Mouse (Mus musculus): Measurements from ENCODE around the gene Zfp735. TPM values are rescaled to one million over a fixed set of nuclear protein-coding genes. Genes with fewer than 3 reads are reported as not detected.

Gene Zfp735
- not detected for total RNA-seq (2021)

- intact Hi-C loops (cut with DNase I) = no loop called here
- DNase-seq (ENCODE audit: low spot score in 2 of 2) = no peak
These were observed at the start of gene Zfp735 for GRCm38 (mm10) chr11:73688478-73688877. TSS of gene Zfp735 (plus strand) at chr11:73688778.

GRCm38 (mm10) chr11:73759115-73759514, 70.5 kb downstream of the Zfp735 start:
- intact Hi-C loops (cut with DNase I) = no loop called here
- no peak for DNase-seq (ENCODE audit: low spot score in 2 of 2)

Other genes with a start within 250 kb of the Zfp735 start
- gene Olfr380, start 231.3 kb upstream of the Zfp735 start, total RNA-seq (2021) = not detected
- not detected for gene Olfr381, start 197.2 kb upstream of the Zfp735 start, total RNA-seq (2021)
- gene Olfr382, start 171.6 kb upstream of the Zfp735 start, total RNA-seq (2021) = not detected
- gene Olfr385, start 95.8 kb upstream of the Zfp735 start, total RNA-seq (2021) = not detected
- gene Olfr384, start 90.2 kb upstream of the Zfp735 start, total RNA-seq (2021) = not detected
- gene Olfr389, start 91.9 kb downstream of the Zfp735 start, total RNA-seq (2021) = not detected
- not detected for gene Olfr390, start 94.2 kb downstream of the Zfp735 start, total RNA-seq (2021)
- not detected for gene Olfr391-ps, start 114.3 kb downstream of the Zfp735 start, total RNA-seq (2021)
- not detected for gene Olfr392, start 128.3 kb downstream of the Zfp735 start, total RNA-seq (2021)
- not detected for gene Olfr393, start 162.7 kb downstream of the Zfp735 start, total RNA-seq (2021)
- gene Olfr394, start 202.0 kb downstream of the Zfp735 start, total RNA-seq (2021) = not detected
- gene Olfr395, start 220.5 kb downstream of the Zfp735 start, total RNA-seq (2021) = not detected
- not detected for gene Olfr23, start 247.9 kb downstream of the Zfp735 start, total RNA-seq (2021)